Mouse (Mus musculus): ENCODE measurements around the gene Mindy3.

Gene Mindy3

DNA sequence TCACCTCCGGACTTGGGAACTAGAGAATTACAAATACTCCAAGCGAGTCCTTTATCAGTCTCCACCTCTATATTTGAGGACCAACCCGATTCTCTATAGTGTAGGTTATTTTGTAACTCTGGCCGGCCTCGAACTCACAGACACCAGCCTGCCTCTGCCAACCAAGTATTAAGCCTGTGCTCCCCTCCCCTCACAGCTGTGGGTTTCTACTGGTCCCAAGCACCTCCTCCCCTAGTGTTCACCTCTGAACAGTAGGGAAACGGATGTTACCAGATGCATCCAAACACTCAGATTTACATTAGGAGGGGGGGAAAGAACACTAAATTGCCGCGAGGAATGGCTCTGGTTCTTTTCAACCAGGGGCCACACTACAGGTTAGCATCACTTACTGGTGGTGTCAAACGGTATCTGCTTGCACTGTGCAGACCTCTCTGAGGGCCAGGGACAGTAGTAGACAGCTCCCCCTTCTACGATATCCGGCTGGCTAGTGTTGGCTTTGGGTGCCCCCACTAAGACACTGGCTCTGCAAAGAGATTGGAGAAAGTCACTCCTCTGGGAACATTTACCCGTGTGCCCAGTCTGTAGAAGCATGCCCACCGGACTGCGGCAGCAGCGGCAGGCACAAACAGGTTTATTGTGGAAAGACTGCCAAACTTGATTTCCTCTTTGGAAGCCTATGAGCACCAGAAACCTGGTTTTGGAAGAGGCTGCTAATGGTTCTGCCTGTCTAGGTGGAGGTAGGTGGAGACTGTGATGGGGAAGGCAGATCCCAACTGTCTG, 118.6 kb downstream of the Mindy3 start:
- DNase-seq = no peak

DNA sequence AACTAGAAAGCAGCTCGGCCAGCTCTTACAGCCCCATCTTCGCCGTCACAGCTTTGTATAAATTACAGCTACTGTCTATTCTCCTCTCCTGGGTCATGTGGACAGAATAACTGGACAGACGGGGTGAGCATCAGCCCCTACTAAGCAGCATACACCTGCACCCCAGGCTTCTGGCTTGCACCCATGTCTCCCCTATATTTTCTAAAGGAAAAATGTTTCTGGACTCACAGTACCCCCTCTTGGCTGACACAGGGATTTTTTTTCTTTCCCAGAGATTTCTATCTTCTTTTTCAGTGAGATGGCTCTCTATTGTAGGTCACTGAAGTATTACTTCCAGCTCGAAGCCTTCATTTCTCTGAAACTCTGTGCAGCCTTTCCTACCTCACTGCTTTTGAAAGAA, 122.0 kb downstream of the Mindy3 start:
- no peak for DNase-seq

Data from liver (tissue).